Mouse (Mus musculus) T-helper 17 cell (primary cell): ENCODE measurements around the gene 1700029H14Rik.

Experiments
- in situ Hi-C, 2 experiments: fragments of 300-600 bp; cut with MboI, MseI; formaldehyde crosslinking; loops; 1 replicate in 1 of 2; 2 replicates in 1 of 2; pipeline ENCODE4 v1.15.1; 2025; ENCODE audit warnings: high pct_unique_total_duplicates in 2 of 2

1700029H14Rik gene

GRCm38 (mm10) chr8:13506849-13507248 is 55.4 kb downstream of the 1700029H14Rik start:
- in situ Hi-C loops: no loop called here

GRCm38 (mm10) chr8:13504894-13505674 is 57.2 kb downstream of the 1700029H14Rik start:
- in situ Hi-C loops: no loop called here

GRCm38 (mm10) chr8:13503936-13504606 is 58.2 kb downstream of the 1700029H14Rik start:
- in situ Hi-C loops: no loop called here

GRCm38 (mm10) chr8:13501221-13501620 is 61.0 kb downstream of the 1700029H14Rik start:
- in situ Hi-C loops: no loop called here
